Mouse (Mus musculus) fat pad, adult 2 months (tissue): ENCODE results near the gene Ehd2.
A peak's percentile ranks its signal among the peaks of the same experiment; 100 is the strongest.

ENCODE experiments used
- DNase-seq: peaks from one replicate; pipeline ENCODE4 v3.0.0-alpha.2; 2011; ENCODE audit warnings: low read depth, low spot score; ENCODE audit errors: extremely low read depth

Ehd2 gene

GRCm38 (mm10) chr7:15967312-15967711 is at the start of gene Ehd2:
TSS of gene Ehd2 (minus strand) at chr7:15967567.
- no peak for DNase-seq

- DNase-seq: no peak
These were observed 48.0 kb upstream of the Ehd2 start for GRCm38 (mm10) chr7:16015384-16015783.

- no peak for DNase-seq
These were observed 47.3 kb upstream of the Ehd2 start for GRCm38 (mm10) chr7:16014521-16015175.

GRCm38 (mm10) chr7:16013722-16014275 is 46.4 kb upstream of the Ehd2 start:
- DNase-seq: no peak

- no peak for DNase-seq
These were observed 45.4 kb upstream of the Ehd2 start for GRCm38 (mm10) chr7:16012576-16013263.

- DNase-seq: no peak
These were observed 44.2 kb upstream of the Ehd2 start for GRCm38 (mm10) chr7:16011418-16012085.

GRCm38 (mm10) chr7:16010649-16011048 is 43.3 kb upstream of the Ehd2 start:
- DNase-seq: no peak

- DNase-seq: no peak
These were observed 42.3 kb upstream of the Ehd2 start for GRCm38 (mm10) chr7:16009636-16010035.

- peak; percentile 87 for DNase-seq
These were observed 37.7 kb upstream of the Ehd2 start for GRCm38 (mm10) chr7:16005020-16005419.

- peak; percentile 40 for DNase-seq
These were observed 37.0 kb upstream of the Ehd2 start for GRCm38 (mm10) chr7:16004177-16004856.

- DNase-seq: no peak
These were observed 35.7 kb upstream of the Ehd2 start for GRCm38 (mm10) chr7:16003032-16003431.

- peak; percentile 34 for DNase-seq
These were observed 34.8 kb upstream of the Ehd2 start for GRCm38 (mm10) chr7:16002171-16002570.

GRCm38 (mm10) chr7:16001691-16002090 is 34.3 kb upstream of the Ehd2 start:
- DNase-seq: no peak

- no peak for DNase-seq
These were observed 26.4 kb upstream of the Ehd2 start for GRCm38 (mm10) chr7:15993789-15994188.

- DNase-seq: no peak
These were observed 25.8 kb upstream of the Ehd2 start for GRCm38 (mm10) chr7:15993152-15993551.

- no peak for DNase-seq
These were observed 24.4 kb upstream of the Ehd2 start for GRCm38 (mm10) chr7:15991764-15992163.

GRCm38 (mm10) chr7:15987661-15988356 is 20.4 kb upstream of the Ehd2 start:
- DNase-seq: no peak

GRCm38 (mm10) chr7:15982729-15983407 is 15.5 kb upstream of the Ehd2 start:
- no peak for DNase-seq

- no peak for DNase-seq
These were observed 14.2 kb upstream of the Ehd2 start for GRCm38 (mm10) chr7:15981538-15981937.

- DNase-seq: no peak
These were observed 12.9 kb upstream of the Ehd2 start for GRCm38 (mm10) chr7:15980246-15980645.
